Mouse (Mus musculus) ES-E14 (cell line): ENCODE results near the gene Spata13. TPM values are rescaled to one million over a fixed set of nuclear protein-coding genes. Genes with fewer than 3 reads are reported as not detected.

ENCODE experiments used
- DNase-seq: peaks from one replicate; pipeline ENCODE4 v3.0.0-alpha.2; 2013; ENCODE audit warnings: low read depth, low spot score
- H3K27ac ChIP-seq: 2 replicates; pipeline ENCODE4 v1.5.1; 2012; ENCODE audit warnings: low read depth, mild to moderate bottlenecking, low read length, moderate library complexity, mixed read lengths; ENCODE audit not compliant: poor library complexity, insufficient read depth, severe bottlenecking
- H3K36me3 ChIP-seq: 2 replicates; pipeline ENCODE4 v1.6.1; 2012; ENCODE audit warnings: mild to moderate bottlenecking, low read length, moderate library complexity, mixed read lengths; ENCODE audit not compliant: control insufficient read depth, poor library complexity, insufficient read depth, severe bottlenecking
- H3K4me1 ChIP-seq, 2 experiments: fragments of 150-350 bp in 1 of 2; sonication (generic) in 1 of 2; 2 replicates each; pipeline ENCODE4 v1.6.1; 2012; ENCODE audit warnings: low read length in 2 of 2, mild to moderate bottlenecking in 1 of 2, mixed read lengths in 1 of 2; ENCODE audit not compliant: control insufficient read depth in 2 of 2, insufficient read depth in 2 of 2, poor library complexity in 1 of 2
- H3K4me3 ChIP-seq, 2 experiments: fragments of 150-350 bp in 1 of 2; sonication (generic) in 1 of 2; 2 replicates each; pipeline ENCODE4 v1.5.1; 2012; ENCODE audit warnings: low read length in 2 of 2, low read depth in 1 of 2, mild to moderate bottlenecking in 1 of 2, mixed read lengths in 1 of 2; ENCODE audit not compliant: insufficient read depth in 1 of 2, poor library complexity in 1 of 2, severe bottlenecking in 1 of 2
- H3K9ac ChIP-seq: 2 replicates; pipeline ENCODE4 v1.6.1; 2012; ENCODE audit warnings: low read depth, mild to moderate bottlenecking, low read length, mixed read lengths; ENCODE audit not compliant: poor library complexity, insufficient read depth, severe bottlenecking
- H3K9me3 ChIP-seq: fragments of 150-350 bp; sonication (generic); 2 replicates; pipeline ENCODE4 v1.6.1; 2012; ENCODE audit warnings: low read depth, mild to moderate bottlenecking, low read length; ENCODE audit not compliant: control insufficient read depth, insufficient read depth
- CHD2 ChIP-seq: IDR thresholded peaks from 2 replicates; pipeline ENCODE4 v1.6.1; 2014; ENCODE audit warnings: mild to moderate bottlenecking, low read depth, low read length, inconsistent platforms
- HCFC1 ChIP-seq: IDR thresholded peaks from 2 replicates; pipeline ENCODE4 v1.6.1; 2012; ENCODE audit warnings: low read length, inconsistent platforms, borderline replicate concordance; ENCODE audit not compliant: insufficient read depth
- MAFK ChIP-seq: IDR thresholded peaks from 2 replicates; pipeline ENCODE4 v1.6.1; 2014; ENCODE audit warnings: mild to moderate bottlenecking, low read depth, low read length, inconsistent platforms; ENCODE audit not compliant: insufficient read depth
- ZC3H11A ChIP-seq: IDR thresholded peaks from 2 replicates; pipeline ENCODE4 v1.6.1; 2012; ENCODE audit warnings: low read depth, mild to moderate bottlenecking, inconsistent platforms, low read length, borderline replicate concordance
- ZNF384 ChIP-seq: IDR thresholded peaks from 2 replicates; pipeline ENCODE4 v1.6.1; 2012; ENCODE audit warnings: low read depth, low read length, inconsistent platforms
- in situ Hi-C, 2 experiments: fragments of 600-800 bp; cut with MboI; formaldehyde crosslinking; loops; one replicate each; pipeline ENCODE4 v1.15.1; 2025; ENCODE audit warnings: low sequenced_read_pairs in 2 of 2, inconsistent platforms in 1 of 2; ENCODE audit not compliant: unreplicated experiment in 2 of 2
- total RNA-seq: library from RNA; depleted of rRNA; stranded (reverse); fragments of 300-350 nt; gene quantifications from 2 replicates; pipeline ENCODE4 v1.2.3, GENCODE M21; 2012

The Spata13 gene
- total RNA-seq, 1 experiment: 14.9 TPM

- H3K27ac ChIP-seq: no peak within 1 kb of the TSS
- TF ChIP-seq ZNF384: no peak
- TF ChIP-seq HCFC1: peak; percentile 56; the same call in 1 of the 2 replicates
- in situ Hi-C loops: no loop called here
Measured at GRCm38 (mm10) chr14:60784427-60785315, 150.9 kb downstream of the Spata13 start, which contains the start of gene Mipep. Gene Mipep, plus strand, starts transcription at chr14:60784573.

DNA sequence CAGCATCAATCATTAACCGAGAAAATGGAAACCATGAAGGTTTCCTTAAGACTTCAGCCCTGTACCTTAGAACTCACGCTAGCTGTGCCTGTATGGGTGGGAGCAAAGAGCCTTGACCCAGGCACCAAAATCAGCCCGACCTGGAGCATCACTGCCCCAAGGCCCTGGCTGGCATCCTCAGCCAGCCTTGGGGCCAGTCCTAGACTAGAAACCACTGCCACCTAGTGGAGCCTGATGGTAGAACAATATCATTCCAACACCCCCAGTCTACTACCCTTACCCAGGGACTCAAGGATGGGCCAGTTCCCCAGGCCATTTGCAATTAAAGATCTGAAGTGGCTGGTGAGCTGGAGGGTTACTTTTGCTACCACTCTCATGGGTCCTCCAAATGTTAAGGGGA is 156.3 kb downstream of the Spata13 start:
- in situ Hi-C loops: loop anchor here (10.0 kb wide), 2 partner anchors 325 to 505 kb away; no protein-coding TSS in a partner anchor
- DNase-seq: peak; percentile 66

More at GRCm38 (mm10) chr14:60784427-60785315, 150.9 kb downstream of the Spata13 start, which contains the start of gene Mipep:
- H3K9me3 ChIP-seq: no peaks in the 10 kb centered on the region
- DNase-seq: peak; percentile 91
- peaks cover 6% of the 10 kb centered on the region; the same call in 1 of the 2 replicates for H3K36me3 ChIP-seq
- peak within 1 kb of the TSS; percentile 77 for H3K9ac ChIP-seq
- H3K4me3 ChIP-seq: peak within 1 kb of the TSS; percentile 84 to 90
- H3K4me1 ChIP-seq: peaks cover 2 to 6% of the 10 kb centered on the region in 2 experiments; a peak in 1 of 4 replicates

DNA sequence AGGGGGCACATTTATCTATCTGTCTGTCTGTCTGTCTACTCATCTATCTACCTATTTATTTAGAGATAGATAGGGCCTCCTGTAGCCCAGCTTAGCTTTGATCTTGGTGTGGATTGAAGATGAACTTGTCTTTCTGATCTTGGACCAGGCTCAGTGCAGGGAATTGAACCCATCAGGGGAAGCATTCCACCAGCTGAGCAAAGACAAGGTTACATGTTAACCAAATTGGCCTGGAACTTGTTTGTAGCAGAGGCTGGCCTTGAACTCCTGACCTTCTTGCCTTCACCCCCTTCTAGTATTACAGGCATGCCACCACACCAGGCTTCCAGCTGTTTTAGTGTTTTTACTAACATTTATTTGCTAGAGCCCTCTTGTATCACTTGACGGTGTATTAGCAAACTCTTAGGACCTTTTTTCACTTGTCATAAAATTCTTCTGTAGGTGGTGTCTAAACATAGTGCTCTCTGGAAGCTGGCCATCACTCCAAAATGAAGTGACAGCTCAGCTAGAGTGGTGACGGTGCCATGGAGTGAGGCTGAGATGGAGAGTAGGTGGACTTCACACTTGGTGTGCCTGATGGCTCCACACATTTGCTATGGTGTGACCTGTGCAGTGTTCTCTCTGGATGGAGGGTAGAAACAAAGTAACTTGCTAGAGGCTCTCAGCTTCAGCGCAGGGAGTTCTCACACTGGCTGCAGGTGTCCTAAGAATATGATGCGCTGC is 163.0 kb downstream of the Spata13 start:
- H3K36me3 ChIP-seq: peaks cover 12% of the 10 kb centered on the region; the same call in 1 of the 2 replicates
- no peak for DNase-seq

More for the DNA sequence above, 156.3 kb downstream of the Spata13 start:
- Histone ChIP-seq H3K36me3 (peaks cover 19% of the 10 kb centered on the region; the same call in 1 of the 2 replicates), H3K27ac (no peak overlapping the region), H3K9ac (no peak overlapping the region), H3K4me1 (no peaks in the 10 kb centered on the region), H3K9me3 (no peaks in the 10 kb centered on the region), H3K4me3 (no peak overlapping the region)
- TF ChIP-seq ZNF384 (no peak), ZC3H11A (peak; percentile 35)

GRCm38 (mm10) chr14:60797596-60797995 is 163.8 kb downstream of the Spata13 start:
- TF ChIP-seq MAFK: no peak
- TF ChIP-seq HCFC1: no peak
- no peak for TF ChIP-seq ZNF384
- TF ChIP-seq CHD2: no peak
- TF ChIP-seq ZC3H11A: no peak
- Histone ChIP-seq H3K9me3 (no peaks in the 10 kb centered on the region), H3K36me3 (peaks cover 16% of the 10 kb centered on the region; the same call in 1 of the 2 replicates), H3K4me1 (no peaks in the 10 kb centered on the region), H3K4me3 (no peak overlapping the region), H3K9ac (no peak overlapping the region), H3K27ac (no peak overlapping the region)
- no peak for DNase-seq
- in situ Hi-C loops: loop anchor here (10.0 kb wide), 2 partner anchors 317 to 497 kb away; no protein-coding TSS in a partner anchor

More for the DNA sequence above, 163.0 kb downstream of the Spata13 start:
- Histone ChIP-seq H3K9me3 (no peaks in the 10 kb centered on the region), H3K4me1 (no peaks in the 10 kb centered on the region), H3K9ac (no peak overlapping the region), H3K27ac (no peak overlapping the region), H3K4me3 (no peak overlapping the region)
- in situ Hi-C loops: loop anchor here (10.0 kb wide), 2 partner anchors 318 to 498 kb away; no protein-coding TSS in a partner anchor
- TF ChIP-seq ZNF384 (no peak), CHD2 (no peak), ZC3H11A (no peak), MAFK (no peak), HCFC1 (no peak)
